Mouse (Mus musculus): ENCODE data around the gene Lingo3. TPM values are rescaled to one million over a fixed set of nuclear protein-coding genes. Genes with fewer than 3 reads are reported as not detected.
A peak's percentile ranks its signal among the peaks of the same experiment; 100 is the strongest.

Lingo3 gene
- polyA plus RNA-seq, 1 experiment from 2014 or later = 1.7 TPM

MicroRNAs within 50 kb of the gene (microRNA counts, 519-probe panel; counts per million panel counts)
- microRNA mmu-miR-1982 = 460 counts per million, percentile 65 among the panel's probes with 10 or more counts

Small RNA genes within 50 kb of the gene (microRNA-seq; reads per million reads assigned to microRNA genes)
- gene Mir1982 = 4.4 reads per million, percentile 18 among the genes with 10 or more reads in this experiment

Other genes with a start within 250 kb of the Lingo3 start
- gene Scamp4, start 241.2 kb downstream of the Lingo3 start, polyA plus RNA-seq (2016; fragmentation: Nextera tagmentation; extraction: Ambion mirVana) = 77.4 and 80.6 TPM in 2 replicates
- 7.0 and 7.8 TPM in 2 replicates for gene Adat3, start 241.2 kb downstream of the Lingo3 start, polyA plus RNA-seq (2016; fragmentation: Nextera tagmentation; extraction: Ambion mirVana)
- gene Gm49322, start 238.0 kb downstream of the Lingo3 start, polyA plus RNA-seq (2016; fragmentation: Nextera tagmentation; extraction: Ambion mirVana) = 4.7 and 5.9 TPM in 2 replicates
- gene Csnk1g2, start 221.2 kb downstream of the Lingo3 start, polyA plus RNA-seq (2016; fragmentation: Nextera tagmentation; extraction: Ambion mirVana) = 250 and 263 TPM in 2 replicates
- 109 and 110 TPM in 2 replicates for gene Btbd2, start 187.0 kb downstream of the Lingo3 start, polyA plus RNA-seq (2016; fragmentation: Nextera tagmentation; extraction: Ambion mirVana)
- gene Mknk2, start 165.9 kb downstream of the Lingo3 start, polyA plus RNA-seq (2016; fragmentation: Nextera tagmentation; extraction: Ambion mirVana) = 117 and 122 TPM in 2 replicates
- 57.4 and 60.9 TPM in 2 replicates for gene Mob3a, start 142.1 kb downstream of the Lingo3 start, polyA plus RNA-seq (2016; fragmentation: Nextera tagmentation; extraction: Ambion mirVana)
- gene Izumo4, start 141.9 kb downstream of the Lingo3 start, polyA plus RNA-seq (2016; fragmentation: Nextera tagmentation; extraction: Ambion mirVana) = 20.5 and 23.6 TPM in 2 replicates
- gene Ap3d1, start 101.8 kb downstream of the Lingo3 start, polyA plus RNA-seq (2016; fragmentation: Nextera tagmentation; extraction: Ambion mirVana) = 84.7 and 85.8 TPM in 2 replicates
- gene Dot1l, start 88.8 kb downstream of the Lingo3 start, polyA plus RNA-seq (2016; fragmentation: Nextera tagmentation; extraction: Ambion mirVana) = 23.5 and 26.1 TPM in 2 replicates
- gene Sf3a2, start 45.8 kb downstream of the Lingo3 start, polyA plus RNA-seq (2016; fragmentation: Nextera tagmentation; extraction: Ambion mirVana) = 64.8 and 71.7 TPM in 2 replicates
- gene Plekhj1, start 45.4 kb downstream of the Lingo3 start, polyA plus RNA-seq (2016; fragmentation: Nextera tagmentation; extraction: Ambion mirVana) = 132 and 142 TPM in 2 replicates
- gene Amh, start 38.8 kb downstream of the Lingo3 start, polyA plus RNA-seq (2016; fragmentation: Nextera tagmentation; extraction: Ambion mirVana) = not detected in 2 replicates
- 1.6 and 1.8 TPM in 2 replicates for gene Jsrp1, start 30.5 kb downstream of the Lingo3 start, polyA plus RNA-seq (2016; fragmentation: Nextera tagmentation; extraction: Ambion mirVana)
- 1,786 and 1,871 TPM in 2 replicates for gene Oaz1, start 17.4 kb downstream of the Lingo3 start, polyA plus RNA-seq (2016; fragmentation: Nextera tagmentation; extraction: Ambion mirVana)
- gene Lsm7, start 11.2 kb upstream of the Lingo3 start, polyA plus RNA-seq (2016; fragmentation: Nextera tagmentation; extraction: Ambion mirVana) = 314 and 329 TPM in 2 replicates
- gene Sppl2b, start 11.2 kb upstream of the Lingo3 start, polyA plus RNA-seq (2016; fragmentation: Nextera tagmentation; extraction: Ambion mirVana) = 52.0 and 53.0 TPM in 2 replicates
- gene Tmprss9, start 27.8 kb upstream of the Lingo3 start, polyA plus RNA-seq (2016; fragmentation: Nextera tagmentation; extraction: Ambion mirVana) = 0.09 and 0.10 TPM in 2 replicates
- 308 and 322 TPM in 2 replicates for gene Timm13, start 56.9 kb upstream of the Lingo3 start, polyA plus RNA-seq (2016; fragmentation: Nextera tagmentation; extraction: Ambion mirVana)
- 70.3 TPM in 2 replicates for gene Lmnb2, start 74.2 kb upstream of the Lingo3 start, polyA plus RNA-seq (2016; fragmentation: Nextera tagmentation; extraction: Ambion mirVana)
- 15.9 and 20.5 TPM in 2 replicates for gene Gadd45b, start 86.0 kb upstream of the Lingo3 start, polyA plus RNA-seq (2016; fragmentation: Nextera tagmentation; extraction: Ambion mirVana)
- 11.0 and 11.4 TPM in 2 replicates for gene Gng7, start 170.9 kb upstream of the Lingo3 start, polyA plus RNA-seq (2016; fragmentation: Nextera tagmentation; extraction: Ambion mirVana)
- gene Diras1, start 181.6 kb upstream of the Lingo3 start, polyA plus RNA-seq (2016; fragmentation: Nextera tagmentation; extraction: Ambion mirVana) = 1.9 and 2.1 TPM in 2 replicates
- 21.8 and 21.9 TPM in 2 replicates for gene Slc39a3, start 193.4 kb upstream of the Lingo3 start, polyA plus RNA-seq (2016; fragmentation: Nextera tagmentation; extraction: Ambion mirVana)
- 242 and 251 TPM in 2 replicates for gene Sgta, start 216.1 kb upstream of the Lingo3 start, polyA plus RNA-seq (2016; fragmentation: Nextera tagmentation; extraction: Ambion mirVana)
- 68.2 and 71.3 TPM in 2 replicates for gene Thop1, start 226.0 kb upstream of the Lingo3 start, polyA plus RNA-seq (2016; fragmentation: Nextera tagmentation; extraction: Ambion mirVana)

Data from embryonic facial prominence, embryonic 12.5 days (tissue).